Mouse (Mus musculus) kidney, adult 2 months (tissue): ENCODE data around the gene Arfgef3.

ENCODE experiments used
- CTCF ChIP-seq: fragments of 200-500 bp; conservative IDR thresholded peaks from 2 replicates; pipeline ENCODE4 v1.5.1; 2011; ENCODE audit warnings: low read depth, mild to moderate bottlenecking, control low read depth, low read length, moderate library complexity, mixed read lengths; ENCODE audit not compliant: insufficient read depth, insufficient read length
- POLR2A ChIP-seq: fragments of 200-500 bp; IDR thresholded peaks from one replicate; pipeline ENCODE4 v1.6.1; 2011; ENCODE audit warnings: low read depth, low read length, control low read depth

DNA sequence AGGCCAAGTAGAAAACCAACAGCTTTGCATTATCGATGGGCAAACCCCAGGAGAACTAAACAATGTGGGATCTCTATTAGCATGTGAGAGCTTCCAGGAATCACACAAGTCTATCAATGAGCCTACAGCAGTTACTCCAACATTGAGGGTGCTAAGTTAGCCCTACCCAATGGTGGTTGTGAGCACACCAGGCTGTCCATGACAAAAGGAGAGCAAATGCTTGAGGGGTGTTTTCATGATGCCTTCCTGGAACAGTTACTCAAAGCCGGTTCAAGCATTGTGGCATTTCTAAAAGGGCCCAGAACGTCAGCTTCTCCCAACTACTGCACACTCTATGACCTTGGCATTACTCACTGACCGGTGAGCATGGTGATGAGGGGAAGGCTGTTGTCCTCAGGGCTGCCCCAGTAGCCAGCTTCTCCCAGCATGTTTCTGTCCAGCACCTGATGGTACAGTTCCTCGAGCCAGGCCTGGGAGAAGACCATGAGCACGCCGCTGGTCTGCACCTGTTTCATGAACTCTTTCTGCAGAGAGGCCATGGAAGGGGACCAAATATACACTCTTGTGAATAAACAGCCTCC, 109.3 kb downstream of the Arfgef3 start:
- TF ChIP-seq CTCF (no peak), POLR2A (no peak)
